Mouse (Mus musculus) embryonic facial prominence, embryonic 14.5 days (tissue): ENCODE results near the gene Mcrip1. TPM values are rescaled to one million over a fixed set of nuclear protein-coding genes. Genes with fewer than 3 reads are reported as not detected.
"Not testable (repeated sequence)": the region's sequence is repeated elsewhere in the genome, so short reads cannot be mapped to it uniquely, and the experiment has no call there.

ENCODE experiments used
- ATAC-seq: fragments of 200-750 bp; cut with Nextera tagmentation; 2 replicates; pipeline ENCODE4 v1.8.0; 2017; ENCODE audit warnings: low read depth, moderate number of reproducible peaks, moderate TSS enrichment
- DNase-seq: peaks from one replicate; pipeline ENCODE4 v3.0.0-alpha.2; 2015; ENCODE audit warnings: low spot score
- H3K27ac ChIP-seq: fragments of 300-500 bp; sonication (generic); replicated peaks from 2 replicates; pipeline ENCODE4 v1.5.1; 2014; ENCODE audit warnings: low read depth, mild to moderate bottlenecking, low read length, moderate library complexity
- H3K27me3 ChIP-seq: fragments of 300-500 bp; sonication (generic); replicated peaks from 2 replicates; pipeline ENCODE4 v1.6.1; 2014; ENCODE audit warnings: low read length; ENCODE audit not compliant: control insufficient read depth, insufficient read depth
- H3K36me3 ChIP-seq: fragments of 300-500 bp; sonication (generic); 2 replicates; pipeline ENCODE4 v1.6.1; 2014; ENCODE audit warnings: low read length, mixed read lengths; ENCODE audit not compliant: control insufficient read depth, insufficient read depth
- H3K4me1 ChIP-seq: fragments of 300-500 bp; sonication (generic); 2 replicates; pipeline ENCODE4 v1.6.1; 2014; ENCODE audit warnings: antibody characterized with exemption, low read length; ENCODE audit not compliant: control insufficient read depth, insufficient read depth
- H3K4me2 ChIP-seq: fragments of 300-500 bp; sonication (generic); 2 replicates; pipeline ENCODE4 v1.6.1; 2014; ENCODE audit warnings: low read depth, mild to moderate bottlenecking, low read length, moderate library complexity, mixed read lengths
- H3K4me3 ChIP-seq: fragments of 300-500 bp; sonication (generic); 2 replicates; pipeline ENCODE4 v1.5.1; 2014; ENCODE audit warnings: low read depth, mild to moderate bottlenecking, low read length
- H3K9ac ChIP-seq: fragments of 300-500 bp; sonication (generic); 2 replicates; pipeline ENCODE4 v1.6.1; 2014; ENCODE audit warnings: low read depth, mild to moderate bottlenecking, low read length, moderate library complexity, mixed read lengths
- H3K9me3 ChIP-seq: fragments of 300-500 bp; sonication (generic); 2 replicates; pipeline ENCODE4 v1.6.1; 2016; ENCODE audit warnings: low read length; ENCODE audit not compliant: control insufficient read depth
- WGBS: fragments of 180-500 bp; shearing (Covaris S2); extraction: QIAGEN DNeasy Blood & Tissue Kit; methylation state at CpG from one replicate; pipeline ENCODE4 v1.1.7; 2014; 5-methylcytosine and 5-hydroxymethylcytosine counted together
- polyA plus RNA-seq: library from polyadenylated mRNA; unstranded; fragments of >200 nt; fragmentation: Nextera tagmentation; extraction: Ambion mirVana; gene quantifications from 2 replicates; pipeline ENCODE4 v1.2.1, GENCODE M21; 2014

Mcrip1 gene
- polyA plus RNA-seq, 1 experiment from 2014 or later, result 238 TPM

DNA sequence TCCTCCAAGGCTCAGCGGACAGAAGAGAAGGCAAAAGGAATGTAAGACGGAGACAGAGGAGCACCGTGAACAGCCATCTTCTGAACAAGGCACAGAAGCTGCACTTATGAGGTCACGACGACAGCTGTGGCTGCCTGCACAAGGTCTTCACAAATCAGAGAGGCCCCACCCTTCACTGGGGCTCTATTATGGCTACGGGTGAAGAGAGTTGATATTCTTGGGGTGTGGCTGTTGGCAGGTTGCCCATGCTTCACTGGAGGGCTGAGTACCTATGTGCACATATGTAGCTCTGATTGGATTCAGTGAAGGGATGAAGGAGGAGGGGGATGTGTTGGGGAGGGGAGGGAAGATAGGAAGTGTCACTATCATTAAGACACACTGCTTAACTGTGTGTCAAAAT is 31.0 kb downstream of the Mcrip1 start:
- Histone ChIP-seq H3K9ac (no peak overlapping the region), H3K4me2 (no peak overlapping the region), H3K9me3 (no peaks in the 10 kb centered on the region), H3K27me3 (no peaks in the 10 kb centered on the region), H3K4me3 (no peak overlapping the region), H3K36me3 (no peaks in the 10 kb centered on the region), H3K4me1 (no peaks in the 10 kb centered on the region; the same call in 1 of the 2 replicates), H3K27ac (peak overlapping the region; percentile 33; the same call in 1 of the 2 replicates)
- 60% methylated on average over 6 of the region's 6 CpGs for WGBS
- ATAC-seq, result 0 out of 2 replicates have a peak, but pooled peaks have one; percentile 19
- DNase-seq, result peak; percentile 51

DNA sequence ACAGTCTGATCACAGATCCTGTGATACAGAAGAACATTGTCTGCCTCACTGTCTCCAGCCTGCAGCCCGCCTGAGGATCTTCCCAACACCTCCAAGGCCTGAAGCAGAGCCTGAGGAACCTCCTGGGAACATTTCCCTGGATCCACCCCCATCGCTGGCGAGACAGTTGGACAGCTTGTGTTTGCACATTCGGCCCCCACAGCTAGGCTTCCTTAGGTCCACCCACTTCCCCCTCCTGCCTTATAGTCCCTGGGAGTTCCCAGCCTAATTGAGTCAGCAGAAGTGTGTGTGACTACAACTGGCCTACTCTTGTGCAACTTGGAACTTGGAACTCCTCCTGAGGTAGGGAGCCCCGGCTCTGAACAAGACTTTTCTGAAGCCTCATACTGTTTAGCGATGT is 31.5 kb downstream of the Mcrip1 start:
- no peaks in the 10 kb centered on the region for H3K36me3 ChIP-seq
- no peak overlapping the region for H3K4me2 ChIP-seq
- WGBS, result 55% methylated on average over 6 of the region's 6 CpGs
- no peak for ATAC-seq
- no peaks in the 10 kb centered on the region; the same call in 1 of the 2 replicates for H3K4me1 ChIP-seq
- H3K9ac ChIP-seq, result no peak overlapping the region
- peak; percentile 51 for DNase-seq
- no peak overlapping the region for H3K4me3 ChIP-seq
- no peaks in the 10 kb centered on the region for H3K27me3 ChIP-seq
- H3K27ac ChIP-seq, result peak overlapping the region; percentile 33; the same call in 1 of the 2 replicates
- no peaks in the 10 kb centered on the region for H3K9me3 ChIP-seq

DNA sequence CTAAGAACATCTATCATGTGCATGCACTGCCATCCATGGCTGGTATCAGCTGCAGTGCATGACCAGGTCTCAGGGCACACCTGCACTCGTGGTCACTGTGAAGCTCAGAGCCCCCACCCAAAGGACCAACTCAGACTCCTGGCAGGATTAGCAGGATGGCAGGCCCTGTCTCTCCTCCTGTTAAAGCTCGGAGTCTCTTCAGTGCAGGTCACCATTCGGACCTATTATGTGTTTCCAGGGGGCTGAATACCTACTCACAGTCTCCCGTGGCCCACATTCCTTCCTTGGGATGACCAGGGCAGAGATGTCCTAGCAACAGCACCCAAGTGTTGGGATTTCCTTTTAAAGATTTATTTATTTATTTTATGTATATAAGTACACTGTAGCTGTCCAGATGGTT is 32.4 kb downstream of the Mcrip1 start:
- DNase-seq, result no peak
- no peak for ATAC-seq
- Histone ChIP-seq H3K36me3 (no peaks in the 10 kb centered on the region), H3K4me1 (no peaks in the 10 kb centered on the region; the same call in 1 of the 2 replicates), H3K27me3 (no peaks in the 10 kb centered on the region), H3K27ac (no peak overlapping the region), H3K9me3 (no peaks in the 10 kb centered on the region), H3K4me2 (no peak overlapping the region), H3K4me3 (no peak overlapping the region), H3K9ac (no peak overlapping the region)
- 78% methylated on average over 4 of the region's 4 CpGs for WGBS

DNA sequence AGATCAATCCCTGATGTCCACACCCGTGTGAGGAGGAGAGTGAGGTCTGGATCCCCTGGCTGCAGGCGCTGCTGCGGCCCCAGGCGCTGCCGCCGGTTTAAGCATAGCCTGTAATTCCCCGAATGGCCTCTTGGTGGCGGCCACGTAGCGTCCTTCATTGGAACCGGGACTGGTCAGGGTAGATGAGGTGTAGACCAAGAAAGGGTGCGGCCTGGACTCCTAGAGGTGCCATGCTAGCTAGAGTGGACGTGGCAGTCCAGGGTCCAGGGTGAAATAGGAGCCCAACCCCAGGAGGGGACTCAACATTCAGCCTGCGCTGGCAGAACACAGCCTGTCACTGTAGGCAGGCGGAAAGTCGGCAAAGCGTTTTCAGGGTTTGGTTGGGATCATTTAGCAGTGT is 33.9 kb downstream of the Mcrip1 start:
- Histone ChIP-seq H3K4me2 (no peak overlapping the region), H3K36me3 (no peaks in the 10 kb centered on the region), H3K27me3 (no peaks in the 10 kb centered on the region), H3K4me1 (peaks cover 3% of the 10 kb centered on the region), H3K27ac (no peak overlapping the region), H3K9ac (no peak overlapping the region), H3K4me3 (no peak overlapping the region), H3K9me3 (no peaks in the 10 kb centered on the region)
- WGBS, result 16% methylated on average over 17 of the region's 17 CpGs
- ATAC-seq, result peak; percentile 71
- DNase-seq, result peak; percentile 79

DNA sequence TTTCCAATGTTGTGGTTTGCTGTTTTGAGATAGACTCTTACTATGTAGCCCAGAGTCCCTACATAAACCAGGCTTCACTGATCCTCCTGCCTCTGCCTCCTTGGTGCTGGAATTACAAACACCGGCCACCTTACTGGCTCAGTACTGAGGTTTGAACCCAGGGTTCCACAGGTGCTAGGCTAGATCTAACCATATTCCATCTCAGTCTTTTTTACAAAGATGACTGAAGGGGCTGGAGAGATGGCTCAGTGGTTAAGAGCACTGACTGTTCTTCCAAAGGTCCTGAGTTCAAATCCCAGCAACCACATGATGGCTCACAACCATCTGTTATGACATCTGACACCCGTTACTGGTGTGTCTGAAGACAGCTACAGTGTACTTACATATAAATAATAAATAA is 35.3 kb downstream of the Mcrip1 start:
- H3K36me3 ChIP-seq, H3K4me1 ChIP-seq, H3K4me2 ChIP-seq, H3K9ac ChIP-seq, DNase-seq, H3K27me3 ChIP-seq, ATAC-seq, H3K4me3 ChIP-seq, H3K9me3 ChIP-seq, H3K27ac ChIP-seq: not testable (repeated sequence)
- 91% methylated on average over 2 of the region's 2 CpGs for WGBS

DNA sequence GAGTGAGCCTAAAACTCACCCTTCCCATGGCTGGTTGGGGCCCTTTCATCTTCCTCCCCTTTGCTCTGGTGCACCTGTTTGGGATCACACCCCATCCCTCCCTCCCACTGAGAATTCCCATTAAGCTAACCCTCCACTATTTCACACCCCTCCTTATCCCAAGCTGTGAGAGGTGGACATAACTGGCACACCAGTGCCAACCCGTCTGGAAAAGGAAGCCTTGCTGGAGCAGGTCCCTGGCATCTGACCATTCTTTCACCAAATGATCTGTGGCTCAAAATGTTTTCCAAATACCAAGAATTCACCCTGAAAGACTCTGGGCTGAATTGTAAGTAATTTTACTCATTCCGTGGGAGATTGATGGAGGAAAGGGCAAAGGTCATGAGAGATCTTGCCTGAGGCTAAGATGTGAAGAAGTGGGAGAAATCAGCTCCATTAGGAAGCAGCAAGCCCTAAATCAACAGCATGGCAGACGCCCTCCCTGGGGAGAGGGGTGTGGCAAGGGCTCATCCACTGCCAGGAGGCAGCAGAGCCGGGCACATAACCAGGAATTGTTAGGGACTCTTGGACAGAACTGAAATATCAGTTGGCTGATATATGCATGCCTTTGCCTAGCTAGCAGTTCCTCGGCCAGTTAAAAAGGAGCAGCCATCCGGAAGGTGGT is 36.6 kb downstream of the Mcrip1 start:
- peaks cover 9% of the 10 kb centered on the region for H3K4me1 ChIP-seq
- no peak overlapping the region for H3K9ac ChIP-seq
- 34% methylated on average over 6 of the region's 6 CpGs for WGBS
- H3K27me3 ChIP-seq, result no peaks in the 10 kb centered on the region
- H3K4me3 ChIP-seq, result no peak overlapping the region
- no peak overlapping the region for H3K4me2 ChIP-seq
- no peak overlapping the region for H3K27ac ChIP-seq
- no peaks in the 10 kb centered on the region for H3K9me3 ChIP-seq
- no peaks in the 10 kb centered on the region for H3K36me3 ChIP-seq
- no peak for ATAC-seq
- DNase-seq, result no peak

DNA sequence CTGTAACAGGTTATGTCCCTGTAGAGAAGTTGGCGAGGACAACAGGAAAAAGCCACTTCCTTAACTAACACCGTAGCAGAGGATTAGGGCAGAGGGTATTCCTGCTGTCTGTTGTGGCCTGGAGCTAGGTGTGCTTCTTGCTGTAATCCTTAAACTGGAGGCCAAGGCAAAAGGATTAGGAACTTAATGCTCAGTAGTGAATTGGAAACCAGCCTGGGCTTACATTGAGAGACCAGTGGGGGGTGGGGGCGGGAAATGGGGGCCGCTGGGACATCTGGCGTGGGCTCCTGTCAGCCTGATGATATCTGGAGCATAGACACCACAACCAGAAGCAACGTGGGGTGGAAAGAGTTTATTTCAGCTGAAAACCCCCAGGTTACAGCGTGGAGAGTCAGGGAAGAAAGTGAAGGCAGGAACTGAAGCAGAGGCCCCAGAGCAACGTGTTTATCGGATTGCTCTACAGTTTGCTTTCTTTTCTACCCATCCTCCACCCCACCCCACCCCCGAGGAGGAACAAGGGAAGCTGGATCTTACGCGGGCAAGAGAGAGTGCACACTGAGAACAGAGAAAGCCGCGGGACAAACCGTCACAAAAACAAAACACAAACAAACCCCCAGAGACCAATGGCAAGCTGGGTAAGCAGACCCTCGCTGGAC is 39.0 kb downstream of the Mcrip1 start:
- ATAC-seq, result peak; percentile 42; the same call in 1 of the 2 replicates
- Histone ChIP-seq H3K9ac (peak overlapping the region; percentile 57), H3K9me3 (no peaks in the 10 kb centered on the region), H3K27me3 (no peaks in the 10 kb centered on the region), H3K4me2 (peak overlapping the region; percentile 49), H3K4me3 (peak overlapping the region; percentile 21), H3K36me3 (no peaks in the 10 kb centered on the region), H3K4me1 (peaks cover 9% of the 10 kb centered on the region), H3K27ac (peak overlapping the region; percentile 39)
- DNase-seq, result peak; percentile 60
- 3% methylated on average over 16 of the region's 16 CpGs for WGBS

DNA sequence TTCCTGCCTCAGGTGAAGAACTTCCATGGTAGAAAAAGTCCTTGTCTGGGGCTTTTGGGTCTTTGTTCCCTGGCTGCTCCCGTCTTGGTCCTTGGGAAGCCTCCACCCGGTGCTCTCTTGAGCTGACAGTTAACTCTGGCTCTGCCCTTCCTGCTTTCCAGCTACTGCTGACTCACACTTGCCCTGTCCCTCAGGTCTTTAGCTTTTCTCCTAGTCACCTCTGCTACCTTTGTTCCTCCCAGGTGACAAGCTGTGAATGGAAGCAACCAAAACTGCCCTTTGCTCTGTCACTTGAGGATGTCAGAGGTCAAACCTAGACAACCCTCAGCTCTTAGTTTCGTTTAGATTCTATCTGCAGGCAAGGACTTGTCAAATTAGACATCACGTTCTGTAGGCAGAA is 39.6 kb downstream of the Mcrip1 start:
- Histone ChIP-seq H3K4me2 (no peak overlapping the region), H3K9me3 (no peaks in the 10 kb centered on the region), H3K27me3 (no peaks in the 10 kb centered on the region), H3K9ac (no peak overlapping the region), H3K4me3 (no peak overlapping the region), H3K4me1 (peaks cover 9% of the 10 kb centered on the region), H3K36me3 (no peaks in the 10 kb centered on the region), H3K27ac (peak overlapping the region; percentile 39; the same call in 1 of the 2 replicates)
- ATAC-seq (no peak), DNase-seq (no peak)
- 33% methylated on average over 4 of the region's 4 CpGs for WGBS
